Mouse (Mus musculus): ENCODE data around the gene Rai14. TPM values are rescaled to one million over a fixed set of nuclear protein-coding genes. Genes with fewer than 3 reads are reported as not detected.

Rai14 gene
- total RNA-seq, 2 experiments from 2014 or later, result 4.1 to 4.8 TPM

GRCm38 (mm10) chr15:10722629-10723339 lies 8.4 kb upstream of the Rai14 start:
- no peak for DNase-seq
- intact Hi-C loops (cut with DNase I; ENCODE audit: low total_unique reads), result no loop called here

GRCm38 (mm10) chr15:10721259-10721781 lies 6.9 kb upstream of the Rai14 start:
- intact Hi-C loops (cut with DNase I; ENCODE audit: low total_unique reads), result no loop called here
- no peak for DNase-seq

- intact Hi-C loops (cut with DNase I; ENCODE audit: low total_unique reads), result no loop called here
- no peak for DNase-seq
These were observed 6.2 kb upstream of the Rai14 start for GRCm38 (mm10) chr15:10720671-10721070.

- intact Hi-C loops (cut with DNase I; ENCODE audit: low total_unique reads), result no loop called here
- no peak for DNase-seq
These were observed 5.8 kb upstream of the Rai14 start for GRCm38 (mm10) chr15:10720188-10720587.

- DNase-seq, result no peak
- intact Hi-C loops (cut with DNase I; ENCODE audit: low total_unique reads), result loop anchor here (10.0 kb wide), 2 partner anchors 155 to 215 kb away; no protein-coding TSS in a partner anchor
These were observed 5.1 kb upstream of the Rai14 start for GRCm38 (mm10) chr15:10719511-10719910.

- DNase-seq, result no peak
- intact Hi-C loops (cut with DNase I; ENCODE audit: low total_unique reads), result loop anchor here (10.0 kb wide), 2 partner anchors 156 to 214 kb away; no protein-coding TSS in a partner anchor
These were observed 4.3 kb upstream of the Rai14 start for GRCm38 (mm10) chr15:10718763-10719162.

GRCm38 (mm10) chr15:10717284-10717683 lies 2.9 kb upstream of the Rai14 start:
- DNase-seq, result no peak
- intact Hi-C loops (cut with DNase I; ENCODE audit: low total_unique reads), result loop anchor here (10.0 kb wide), 2 partner anchors 158 to 212 kb away; no protein-coding TSS in a partner anchor

- DNase-seq, result no peak
- intact Hi-C loops (cut with DNase I; ENCODE audit: low total_unique reads), result loop anchor here (10.0 kb wide), 2 partner anchors 159 to 211 kb away; no protein-coding TSS in a partner anchor
These were observed 1.5 kb upstream of the Rai14 start for GRCm38 (mm10) chr15:10715966-10716365.

GRCm38 (mm10) chr15:10715139-10715505 lies 698 bp upstream of the Rai14 start:
- DNase-seq, result no peak
- intact Hi-C loops (cut with DNase I; ENCODE audit: low total_unique reads), result loop anchor here (10.0 kb wide), 2 partner anchors 160 to 210 kb away; no protein-coding TSS in a partner anchor

- intact Hi-C loops (cut with DNase I; ENCODE audit: low total_unique reads), result loop anchor here (10.0 kb wide), 2 partner anchors 161 to 209 kb away; no protein-coding TSS in a partner anchor
These were observed 653 bp downstream of the Rai14 start for GRCm38 (mm10) chr15:10713626-10714316.

GRCm38 (mm10) chr15:10713181-10713625 lies 1.2 kb downstream of the Rai14 start:
- intact Hi-C loops (cut with DNase I; ENCODE audit: low total_unique reads), result loop anchor here (10.0 kb wide), 2 partner anchors 162 to 208 kb away; no protein-coding TSS in a partner anchor
- DNase-seq, result no peak

More at GRCm38 (mm10) chr15:10713626-10714316, 653 bp downstream of the Rai14 start:
- peak; percentile 17 for DNase-seq

- DNase-seq, result no peak
- intact Hi-C loops (cut with DNase I; ENCODE audit: low total_unique reads), result loop anchor here (10.0 kb wide), 2 partner anchors 163 to 207 kb away; no protein-coding TSS in a partner anchor
These were observed 2.1 kb downstream of the Rai14 start for GRCm38 (mm10) chr15:10712288-10712687.

GRCm38 (mm10) chr15:10711231-10711630 lies 3.2 kb downstream of the Rai14 start:
- no peak for DNase-seq
- intact Hi-C loops (cut with DNase I; ENCODE audit: low total_unique reads), result loop anchor here (10.0 kb wide), 2 partner anchors 164 to 206 kb away; no protein-coding TSS in a partner anchor

GRCm38 (mm10) chr15:10708591-10709272 lies 5.7 kb downstream of the Rai14 start:
- no peak for DNase-seq
- intact Hi-C loops (cut with DNase I; ENCODE audit: low total_unique reads), result no loop called here

GRCm38 (mm10) chr15:10707109-10707508 lies 7.3 kb downstream of the Rai14 start:
- intact Hi-C loops (cut with DNase I; ENCODE audit: low total_unique reads), result no loop called here
- no peak for DNase-seq

GRCm38 (mm10) chr15:10706414-10706813 lies 8.0 kb downstream of the Rai14 start:
- no peak for DNase-seq
- intact Hi-C loops (cut with DNase I; ENCODE audit: low total_unique reads), result no loop called here

- DNase-seq, result no peak
- intact Hi-C loops (cut with DNase I; ENCODE audit: low total_unique reads), result no loop called here
These were observed 8.7 kb downstream of the Rai14 start for GRCm38 (mm10) chr15:10705752-10706151.

- no peak for DNase-seq
- intact Hi-C loops (cut with DNase I; ENCODE audit: low total_unique reads), result no loop called here
These were observed 10.1 kb downstream of the Rai14 start for GRCm38 (mm10) chr15:10704328-10704727.

- intact Hi-C loops (cut with DNase I; ENCODE audit: low total_unique reads), result no loop called here
- DNase-seq, result no peak
These were observed 12.9 kb downstream of the Rai14 start for GRCm38 (mm10) chr15:10701571-10701970.
